Mouse (Mus musculus): ENCODE results near the gene Vwa8.

GRCm38 (mm10) chr14:79139096-79139651, 290.3 kb downstream of the Vwa8 start:
- peak; percentile 18; the same call in 1 of the 2 replicates for TF ChIP-seq CTCF (IDR thresholded peaks at IDR 0.05; ENCODE audit: borderline replicate concordance, extremely low read depth, insufficient read depth, insufficient read length)
- no peak for TF ChIP-seq POLR2A (IDR thresholded peaks at IDR 0.05; ENCODE audit: borderline replicate concordance, extremely low read depth, insufficient read depth, insufficient read length, poor library complexity, severe bottlenecking)

All from brain, embryonic 14.5 days (tissue).